Mouse (Mus musculus) intestine, embryonic 16.5 days (tissue): Measurements from ENCODE around the gene Ddx42. TPM values are rescaled to one million over a fixed set of nuclear protein-coding genes. Genes with fewer than 3 reads are reported as not detected.
"Not testable (repeated sequence)": the region's sequence is repeated elsewhere in the genome, so short reads cannot be mapped to it uniquely, and the experiment has no call there.

ENCODE experiments used
- ATAC-seq: fragments of 200-750 bp; cut with Nextera tagmentation; 2 replicates; pipeline ENCODE4 v1.8.0; 2017; ENCODE audit warnings: moderate TSS enrichment, moderate library complexity
- H3K27ac ChIP-seq: fragments of 300-500 bp; sonication (generic); 2 replicates; pipeline ENCODE4 v1.5.1; 2014; ENCODE audit warnings: mild to moderate bottlenecking, low read length
- H3K27me3 ChIP-seq: fragments of 300-500 bp; sonication (generic); replicated peaks from 2 replicates; pipeline ENCODE4 v1.6.1; 2014; ENCODE audit warnings: low read length, control low read depth, mixed read lengths; ENCODE audit not compliant: control insufficient read depth, insufficient read depth
- H3K36me3 ChIP-seq: fragments of 300-500 bp; sonication (generic); 2 replicates; pipeline ENCODE4 v1.6.1; 2014; ENCODE audit warnings: low read length, control low read depth; ENCODE audit not compliant: control insufficient read depth, insufficient read depth
- H3K4me1 ChIP-seq: fragments of 300-500 bp; sonication (generic); 2 replicates; pipeline ENCODE4 v1.6.1; 2014; ENCODE audit warnings: low read length, control low read depth, mixed read lengths; ENCODE audit not compliant: control insufficient read depth, insufficient read depth
- H3K4me2 ChIP-seq: fragments of 300-500 bp; sonication (generic); 2 replicates; pipeline ENCODE4 v1.6.1; 2014; ENCODE audit warnings: low read depth, low read length, control low read depth
- H3K4me3 ChIP-seq: fragments of 300-500 bp; sonication (generic); 2 replicates; pipeline ENCODE4 v1.5.1; 2014; ENCODE audit warnings: mild to moderate bottlenecking, low read length
- H3K9ac ChIP-seq: fragments of 300-500 bp; sonication (generic); 2 replicates; pipeline ENCODE4 v1.6.1; 2014; ENCODE audit warnings: low read depth, low read length
- H3K9me3 ChIP-seq: fragments of 300-500 bp; sonication (generic); 2 replicates; pipeline ENCODE4 v1.6.1; 2016; ENCODE audit warnings: low read length, control low read depth; ENCODE audit not compliant: control insufficient read depth
- WGBS: fragments of 180-500 bp; shearing (Covaris S2); extraction: QIAGEN DNeasy Blood & Tissue Kit; methylation state at CpG from one replicate; pipeline ENCODE4 v1.1.7; 2014; 5-methylcytosine and 5-hydroxymethylcytosine counted together
- polyA plus RNA-seq: library from polyadenylated mRNA; unstranded; fragments of >200 nt; fragmentation: Nextera tagmentation; extraction: Ambion mirVana; gene quantifications from 2 replicates; pipeline ENCODE4 v1.2.1, GENCODE M21; 2015

Gene Ddx42
- polyA plus RNA-seq, 1 experiment from 2014 or later, result 57.5 TPM

- Histone ChIP-seq H3K36me3 (peaks cover 7% of the 10 kb centered on the region), H3K4me2 (no peak overlapping the region), H3K9ac (no peak overlapping the region), H3K9me3 (no peaks in the 10 kb centered on the region), H3K27ac (no peak overlapping the region), H3K4me3 (no peak overlapping the region), H3K4me1 (no peaks in the 10 kb centered on the region; the same call in 1 of the 2 replicates), H3K27me3 (no peaks in the 10 kb centered on the region)
- WGBS, result 80% methylated on average over 4 of the region's 4 CpGs
- no peak for ATAC-seq
Observed at GRCm38 (mm10) chr11:106198277-106198676, 18.4 kb upstream of the Ddx42 start.

- H3K4me2 ChIP-seq, ATAC-seq, H3K9ac ChIP-seq, H3K9me3 ChIP-seq, H3K27me3 ChIP-seq, H3K36me3 ChIP-seq, H3K27ac ChIP-seq, H3K4me3 ChIP-seq, H3K4me1 ChIP-seq: not testable (repeated sequence)
- WGBS, result 92% methylated on average over 7 of the region's 7 CpGs
Observed at GRCm38 (mm10) chr11:106199997-106200396, 16.7 kb upstream of the Ddx42 start.

- Histone ChIP-seq H3K27ac (no peak overlapping the region), H3K9ac (no peak overlapping the region), H3K4me1 (no peaks in the 10 kb centered on the region), H3K27me3 (no peaks in the 10 kb centered on the region), H3K4me3 (no peak overlapping the region), H3K4me2 (no peak overlapping the region), H3K9me3 (no peaks in the 10 kb centered on the region), H3K36me3 (peaks cover 9% of the 10 kb centered on the region)
- 71% methylated on average over 6 of the region's 6 CpGs for WGBS
- no peak for ATAC-seq
Observed at GRCm38 (mm10) chr11:106200756-106201155, 16.0 kb upstream of the Ddx42 start.

- Histone ChIP-seq H3K27me3 (no peaks in the 10 kb centered on the region), H3K9ac (no peak overlapping the region), H3K4me3 (no peak overlapping the region), H3K4me2 (no peak overlapping the region), H3K36me3 (peaks cover 10% of the 10 kb centered on the region), H3K27ac (no peak overlapping the region), H3K4me1 (no peaks in the 10 kb centered on the region), H3K9me3 (no peaks in the 10 kb centered on the region)
- 94% methylated on average over 19 of the region's 19 CpGs for WGBS
- ATAC-seq, result no peak
Observed at GRCm38 (mm10) chr11:106201337-106202122, 15.2 kb upstream of the Ddx42 start.

- H3K36me3 ChIP-seq, result peaks cover 13% of the 10 kb centered on the region
- H3K9me3 ChIP-seq, result no peaks in the 10 kb centered on the region
- H3K4me3 ChIP-seq, result no peak within 1 kb of the TSS
- H3K4me1 ChIP-seq, result no peaks in the 10 kb centered on the region
- no peaks in the 10 kb centered on the region for H3K27me3 ChIP-seq
- ATAC-seq, result no peak
- no peak within 1 kb of the TSS for H3K27ac ChIP-seq
- no peak within 1 kb of the TSS for H3K4me2 ChIP-seq
- no peak within 1 kb of the TSS for H3K9ac ChIP-seq
- 84% methylated on average over 5 of the region's 5 CpGs for WGBS
Observed at GRCm38 (mm10) chr11:106202123-106202465, 14.6 kb upstream of the Ddx42 start, which contains the start of gene Strada. Gene Strada, minus strand, starts transcription at chr11:106202168.

- WGBS, result 82% methylated on average over 8 of the region's 8 CpGs
- peaks cover 8% of the 10 kb centered on the region for H3K36me3 ChIP-seq
Observed at GRCm38 (mm10) chr11:106212771-106213170, 4.0 kb upstream of the Ddx42 start.

GRCm38 (mm10) chr11:106214856-106215255 is 1.9 kb upstream of the Ddx42 start:
- H3K9me3 ChIP-seq, result no peaks in the 10 kb centered on the region
- H3K4me3 ChIP-seq, result peak overlapping the region; percentile 99
- H3K4me2 ChIP-seq, result peak overlapping the region; percentile 52
- peak overlapping the region; percentile 90 for H3K9ac ChIP-seq
- ATAC-seq, result no peak
- H3K36me3 ChIP-seq, result no peaks in the 10 kb centered on the region; the same call in 1 of the 2 replicates
- H3K27ac ChIP-seq, result no peak overlapping the region
- H3K4me1 ChIP-seq, result peaks cover 15% of the 10 kb centered on the region
- no peaks in the 10 kb centered on the region for H3K27me3 ChIP-seq
- 82% methylated on average over 5 of the region's 5 CpGs for WGBS

More at GRCm38 (mm10) chr11:106212771-106213170, 4.0 kb upstream of the Ddx42 start:
- Histone ChIP-seq H3K9me3 (no peaks in the 10 kb centered on the region), H3K27me3 (no peaks in the 10 kb centered on the region), H3K4me3 (no peak overlapping the region), H3K4me1 (peaks cover 10% of the 10 kb centered on the region), H3K9ac (no peak overlapping the region), H3K4me2 (no peak overlapping the region), H3K27ac (no peak overlapping the region)
- no peak for ATAC-seq

GRCm38 (mm10) chr11:106215450-106215859 is 1.3 kb upstream of the Ddx42 start:
- WGBS, result 19% methylated on average over 7 of the region's 7 CpGs
- Histone ChIP-seq H3K4me2 (peak overlapping the region; percentile 52), H3K9me3 (no peaks in the 10 kb centered on the region), H3K27me3 (no peaks in the 10 kb centered on the region), H3K4me3 (peak overlapping the region; percentile 99), H3K36me3 (no peaks in the 10 kb centered on the region; the same call in 1 of the 2 replicates), H3K9ac (peak overlapping the region; percentile 90), H3K27ac (peak overlapping the region; percentile 89), H3K4me1 (peaks cover 15% of the 10 kb centered on the region)
- no peak for ATAC-seq

GRCm38 (mm10) chr11:106215927-106216729 is 598 bp upstream of the Ddx42 start, which contains the start of gene Ccdc47:
Gene Ccdc47, minus strand, starts transcription at chr11:106216344.
- peak; percentile 98 for ATAC-seq
- Histone ChIP-seq H3K4me3 (peak within 1 kb of the TSS; percentile 99), H3K9me3 (no peaks in the 10 kb centered on the region), H3K4me1 (peaks cover 18% of the 10 kb centered on the region), H3K27ac (peak within 1 kb of the TSS; percentile 98), H3K4me2 (peak within 1 kb of the TSS; percentile 58), H3K27me3 (no peaks in the 10 kb centered on the region), H3K36me3 (no peaks in the 10 kb centered on the region), H3K9ac (peak within 1 kb of the TSS; percentile 99)
- WGBS, result under 1% methylated on average over 46 of the region's 46 CpGs
